Mouse (Mus musculus) MEL (cell line): Measurements from ENCODE around the gene Tcf19. TPM values are rescaled to one million over a fixed set of nuclear protein-coding genes. Genes with fewer than 3 reads are reported as not detected.
A peak's percentile ranks its signal among the peaks of the same experiment; 100 is the strongest.

ENCODE experiments used
- DNase-seq: peaks from one replicate; pipeline ENCODE4 v3.0.0; 2011; ENCODE audit warnings: low read depth, low spot score
- H3K27ac ChIP-seq: 2 replicates; pipeline ENCODE4 v1.5.1; 2012; ENCODE audit warnings: low read depth, mild to moderate bottlenecking, control low read depth, low read length, moderate library complexity; ENCODE audit not compliant: control insufficient read depth
- H3K27me3 ChIP-seq, 2 experiments: fragments of 150-350 bp in 1 of 2; sonication (generic) in 1 of 2; 2 replicates each; pipeline ENCODE4 v1.6.1; 2012; ENCODE audit warnings: low read length in 2 of 2, mild to moderate bottlenecking in 2 of 2, improper control_type of control experiment in 1 of 2, moderate library complexity in 1 of 2; ENCODE audit not compliant: insufficient read depth in 2 of 2, control insufficient read depth in 1 of 2
- H3K36me3 ChIP-seq, 2 experiments: 2 replicates each; pipeline ENCODE4 v1.6.1; 2012 to 2014; ENCODE audit warnings: low read length in 2 of 2, improper control_type of control experiment in 1 of 2, inconsistent platforms in 1 of 2, mild to moderate bottlenecking in 1 of 2; ENCODE audit not compliant: insufficient read depth in 2 of 2, control insufficient read depth in 1 of 2
- H3K4me1 ChIP-seq, 2 experiments: fragments of 150-350 bp in 1 of 2; sonication (generic) in 1 of 2; 2 replicates each; pipeline ENCODE4 v1.6.1; 2012; ENCODE audit warnings: low read length in 2 of 2, improper control_type of control experiment in 1 of 2, mild to moderate bottlenecking in 1 of 2; ENCODE audit not compliant: insufficient read depth in 2 of 2, control insufficient read depth in 1 of 2
- H3K4me3 ChIP-seq, 2 experiments: fragments of 150-350 bp in 1 of 2; sonication (generic) in 1 of 2; 2 replicates each; pipeline ENCODE4 v1.5.1; 2012; ENCODE audit warnings: low read depth in 2 of 2, low read length in 2 of 2, mild to moderate bottlenecking in 2 of 2, moderate library complexity in 2 of 2, control low read depth in 1 of 2, improper control_type of control experiment in 1 of 2; ENCODE audit not compliant: control insufficient read depth in 1 of 2, insufficient read depth in 1 of 2
- H3K79me2 ChIP-seq: 2 replicates; pipeline ENCODE4 v1.6.1; 2012; ENCODE audit warnings: mild to moderate bottlenecking, low read length, moderate library complexity; ENCODE audit not compliant: control insufficient read depth, poor library complexity, insufficient read depth
- H3K9ac ChIP-seq: 2 replicates; pipeline ENCODE4 v1.6.1; 2012; ENCODE audit warnings: low read depth, mild to moderate bottlenecking, control low read depth, low read length, moderate library complexity; ENCODE audit not compliant: control insufficient read depth, poor library complexity, severe bottlenecking
- H3K9me3 ChIP-seq: fragments of 150-350 bp; sonication (generic); replicated peaks from 2 replicates; pipeline ENCODE4 v1.6.1; 2012; ENCODE audit warnings: mild to moderate bottlenecking, low read length, improper control_type of control experiment, moderate library complexity; ENCODE audit not compliant: insufficient read depth
- BHLHE40 ChIP-seq: IDR thresholded peaks from 2 replicates; pipeline ENCODE4 v1.6.1; 2012; ENCODE audit warnings: low read depth, mild to moderate bottlenecking, inconsistent platforms, low read length, improper control_type of control experiment, borderline replicate concordance
- CHD1 ChIP-seq: IDR thresholded peaks from 2 replicates; pipeline ENCODE4 v1.6.1; 2012; ENCODE audit warnings: low read depth, mild to moderate bottlenecking, inconsistent platforms, low read length, improper control_type of control experiment
- CHD2 ChIP-seq: IDR thresholded peaks from 2 replicates; pipeline ENCODE4 v1.6.1; 2011; ENCODE audit warnings: low read length, improper control_type of control experiment
- CTCF ChIP-seq, 3 experiments: IDR thresholded peaks in 2 of 3; conservative IDR thresholded peaks in 1 of 3; 2 replicates each; pipeline ENCODE4 v1.5.1; 2011 to 2012; ENCODE audit warnings: low read length in 3 of 3, low read depth in 2 of 3, mild to moderate bottlenecking in 2 of 3, improper control_type of control experiment in 1 of 3, inconsistent platforms in 1 of 3, mixed read lengths in 1 of 3, moderate library complexity in 1 of 3; ENCODE audit not compliant: control insufficient read depth in 1 of 3, insufficient read depth in 1 of 3, poor library complexity in 1 of 3, severe bottlenecking in 1 of 3
- E2F4 ChIP-seq: IDR thresholded peaks from 2 replicates; pipeline ENCODE4 v1.6.1; 2011; ENCODE audit warnings: low read depth, low read length, improper control_type of control experiment, borderline replicate concordance
- ELF1 ChIP-seq: IDR thresholded peaks from 2 replicates; pipeline ENCODE4 v1.6.1; 2014; ENCODE audit warnings: low read depth, mild to moderate bottlenecking, inconsistent platforms, low read length, improper control_type of control experiment, moderate library complexity
- GATA1 ChIP-seq: IDR thresholded peaks from 2 replicates; pipeline ENCODE4 v1.6.1; 2011; ENCODE audit warnings: low read depth, low read length, improper control_type of control experiment
- JUND ChIP-seq: IDR thresholded peaks from 2 replicates; pipeline ENCODE4 v1.6.1; 2011; ENCODE audit warnings: low read depth, mild to moderate bottlenecking, improper control_type of control experiment, low read length
- KAT2A ChIP-seq: conservative IDR thresholded peaks from 2 replicates; pipeline ENCODE4 v1.6.1; 2012; ENCODE audit warnings: low read depth, low read length, improper control_type of control experiment, inconsistent platforms
- MAFK ChIP-seq: IDR thresholded peaks from 2 replicates; pipeline ENCODE4 v1.6.1; 2011; ENCODE audit warnings: low read depth, mild to moderate bottlenecking, low read length, improper control_type of control experiment, borderline replicate concordance
- MAX ChIP-seq: IDR thresholded peaks from 2 replicates; pipeline ENCODE4 v1.6.1; 2011; ENCODE audit warnings: low read length, improper control_type of control experiment
- MAZ ChIP-seq: IDR thresholded peaks from 2 replicates; pipeline ENCODE4 v1.6.1; 2012; ENCODE audit warnings: low read depth, mild to moderate bottlenecking, inconsistent platforms, low read length, improper control_type of control experiment
- MEF2A ChIP-seq: IDR thresholded peaks from 2 replicates; pipeline ENCODE4 v1.6.1; 2014; ENCODE audit warnings: low read depth, mild to moderate bottlenecking, inconsistent platforms, low read length, improper control_type of control experiment; ENCODE audit not compliant: poor library complexity, insufficient replicate concordance, severe bottlenecking; ENCODE audit errors: extremely low read depth
- MXI1 ChIP-seq: IDR thresholded peaks from 2 replicates; pipeline ENCODE4 v1.6.1; 2011; ENCODE audit warnings: mild to moderate bottlenecking, low read depth, low read length, improper control_type of control experiment
- MYB ChIP-seq: IDR thresholded peaks from 2 replicates; pipeline ENCODE4 v1.6.1; 2011; ENCODE audit warnings: mild to moderate bottlenecking, low read depth, low read length, improper control_type of control experiment
- MYC ChIP-seq: IDR thresholded peaks from 2 replicates; pipeline ENCODE4 v1.6.1; 2011; ENCODE audit warnings: low read depth, mild to moderate bottlenecking, low read length, improper control_type of control experiment, moderate library complexity
- NRF1 ChIP-seq: IDR thresholded peaks from 2 replicates; pipeline ENCODE4 v1.6.1; 2014; ENCODE audit warnings: low read depth, mild to moderate bottlenecking, inconsistent platforms, low read length, improper control_type of control experiment, moderate library complexity; ENCODE audit not compliant: poor library complexity, insufficient read depth, severe bottlenecking
- POLR2AphosphoS2 ChIP-seq: IDR thresholded peaks from 2 replicates; pipeline ENCODE4 v1.6.1; 2011; ENCODE audit warnings: low read length, improper control_type of control experiment
- POLR2AphosphoS5 ChIP-seq: IDR thresholded peaks from 2 replicates; pipeline ENCODE4 v1.6.1; 2012; ENCODE audit warnings: low read depth, borderline replicate concordance, mild to moderate bottlenecking, inconsistent platforms, low read length, moderate library complexity, mixed read lengths
- RAD21 ChIP-seq: IDR thresholded peaks from 2 replicates; pipeline ENCODE4 v1.6.1; 2011; ENCODE audit warnings: mild to moderate bottlenecking, low read depth, low read length, improper control_type of control experiment
- RCOR1 ChIP-seq: IDR thresholded peaks from 2 replicates; pipeline ENCODE4 v1.6.1; 2012; ENCODE audit warnings: low read depth, mild to moderate bottlenecking, inconsistent platforms, low read length, improper control_type of control experiment
- SMC3 ChIP-seq: IDR thresholded peaks from 2 replicates; pipeline ENCODE4 v1.6.1; 2011; ENCODE audit warnings: low read depth, low read length, improper control_type of control experiment
- TBP ChIP-seq: IDR thresholded peaks from 2 replicates; pipeline ENCODE4 v1.8.0; 2011; ENCODE audit warnings: low read depth, low read length, improper control_type of control experiment
- UBTF ChIP-seq: IDR thresholded peaks from 2 replicates; pipeline ENCODE4 v1.6.1; 2012; ENCODE audit warnings: low read depth, mild to moderate bottlenecking, inconsistent platforms, low read length, improper control_type of control experiment, moderate library complexity, borderline replicate concordance; ENCODE audit not compliant: insufficient read depth
- USF1 ChIP-seq: IDR thresholded peaks from 2 replicates; pipeline ENCODE4 v1.6.1; 2014; ENCODE audit warnings: low read depth, mild to moderate bottlenecking, inconsistent platforms, low read length, improper control_type of control experiment, moderate library complexity
- USF2 ChIP-seq, 2 experiments: IDR thresholded peaks; 2 replicates each; pipeline ENCODE4 v1.6.1; 2011 to 2012; ENCODE audit warnings: improper control_type of control experiment in 2 of 2, low read length in 2 of 2, borderline replicate concordance in 1 of 2, inconsistent platforms in 1 of 2, low read depth in 1 of 2, mild to moderate bottlenecking in 1 of 2; ENCODE audit not compliant: insufficient read depth in 1 of 2
- ZC3H11A ChIP-seq: IDR thresholded peaks from 2 replicates; pipeline ENCODE4 v1.6.1; 2012; ENCODE audit warnings: low read depth, mild to moderate bottlenecking, inconsistent platforms, low read length, improper control_type of control experiment
- ZNF384 ChIP-seq: IDR thresholded peaks from 2 replicates; pipeline ENCODE4 v1.6.1; 2012; ENCODE audit warnings: low read depth, mild to moderate bottlenecking, inconsistent platforms, low read length, improper control_type of control experiment
- polyA plus RNA-seq, 2 experiments: library from polyadenylated mRNA; stranded (reverse) in 1 of 2; unstranded in 1 of 2; fragments of >175 nt in 1 of 2; fragments of >200 nt in 1 of 2; gene quantifications; 2 replicates each; pipeline versions ENCODE4 v1.2.1 to v1.2.4; 2012; ENCODE audit warnings: low replicate concordance in 2 of 2, low read depth in 1 of 2; ENCODE audit not compliant: insufficient read length in 2 of 2, insufficient read depth in 1 of 2, missing spikeins in 1 of 2
- total RNA-seq: library from RNA; depleted of rRNA; stranded (reverse); fragments of 300-350 nt; gene quantifications from 2 replicates; pipeline ENCODE4 v1.2.3, GENCODE M21; 2012

The Tcf19 gene
- total and polyA plus RNA-seq, 3 experiments: 16.6 to 25.7 TPM; not detected in 1

GRCm38 (mm10) chr17:35485702-35486101, 30.9 kb downstream of the Tcf19 start:
- Histone ChIP-seq H3K27me3 (no peaks in the 10 kb centered on the region), H3K27ac (no peak overlapping the region), H3K9ac (no peak overlapping the region), H3K9me3 (no peaks in the 10 kb centered on the region), H3K36me3 (no peaks in the 10 kb centered on the region), H3K4me1 (no peaks in the 10 kb centered on the region), H3K79me2 (no peaks in the 10 kb centered on the region), H3K4me3 (no peak overlapping the region)
- DNase-seq: no peak
- TF ChIP-seq USF2 (IDR thresholded peaks at IDR 0.05; ENCODE audit: borderline replicate concordance in 1 of 2, insufficient read depth in 1 of 2, low read depth in 1 of 2, low read length in 2 of 2): no peak
- no peak for TF ChIP-seq UBTF
- TF ChIP-seq TBP: no peak
- no peak for TF ChIP-seq MAX
- TF ChIP-seq BHLHE40: no peak
- TF ChIP-seq GATA1: no peak
- no peak for TF ChIP-seq MYC
- TF ChIP-seq E2F4: no peak
- TF ChIP-seq CHD2: no peak

GRCm38 (mm10) chr17:35484066-35484465, 32.6 kb downstream of the Tcf19 start:
- Histone ChIP-seq H3K4me1 (no peaks in the 10 kb centered on the region), H3K27me3 (no peaks in the 10 kb centered on the region), H3K4me3 (no peak overlapping the region), H3K9me3 (no peaks in the 10 kb centered on the region), H3K27ac (no peak overlapping the region), H3K9ac (no peak overlapping the region), H3K36me3 (no peaks in the 10 kb centered on the region), H3K79me2 (no peaks in the 10 kb centered on the region)
- DNase-seq: peak; percentile 63
- TF ChIP-seq CHD1 (no peak), ELF1 (no peak), JUND (no peak), RCOR1 (no peak), MAZ (no peak), NRF1 (no peak), ZC3H11A (peak; percentile 56), MAX (no peak), SMC3 (peak; percentile 57), POLR2AphosphoS5 (no peak), MYB (no peak), MYC (no peak), KAT2A (no peak), ZNF384 (no peak; the same call in 1 of the 2 replicates), USF2 (IDR thresholded peaks at IDR 0.05; ENCODE audit: borderline replicate concordance in 1 of 2, insufficient read depth in 1 of 2, low read depth in 1 of 2, low read length in 2 of 2) (no peak), GATA1 (no peak), CTCF (IDR thresholded peaks at IDR 0.05 in 2 of 3, conservative IDR thresholded peaks at IDR 0.05 in 1 of 3; ENCODE audit: control insufficient read depth in 1 of 3, insufficient read depth in 1 of 3, low read depth in 2 of 3, low read length in 3 of 3, poor library complexity in 1 of 3, severe bottlenecking in 1 of 3) (peak; percentile 83 to 97 (median 95)), TBP (no peak), RAD21 (peak; percentile 85), E2F4 (no peak), USF1 (no peak), MEF2A (no peak), POLR2AphosphoS2 (no peak), MAFK (no peak), MXI1 (no peak)
